Mouse (Mus musculus) monocyte, adult 5-6 weeks (primary cell): ENCODE measurements around the gene Olfr1189. TPM values are rescaled to one million over a fixed set of nuclear protein-coding genes. Genes with fewer than 3 reads are reported as not detected.
"Not testable (repeated sequence)": the region's sequence is repeated elsewhere in the genome, so short reads cannot be mapped to it uniquely, and the experiment has no call there.

Source experiments
- ATAC-seq: fragments of 153-309, 156-312 bp; replicated peaks from 2 replicates; pipeline ENCODE4 v1.8.0; 2017; ENCODE audit warnings: mild to moderate bottlenecking; ENCODE audit not compliant: low TSS enrichment, insufficient number of reproducible peaks, severe bottlenecking, poor library complexity, low FRiP score
- total RNA-seq: library from RNA; stranded (forward); fragments of 200-1000, 200-491, 200-594 nt; gene quantifications from 3 replicates; pipeline ENCODE4 v1.2.3, GENCODE M21; 2017

Gene Olfr1189
- total RNA-seq, result not detected in 3 replicates

DNA sequence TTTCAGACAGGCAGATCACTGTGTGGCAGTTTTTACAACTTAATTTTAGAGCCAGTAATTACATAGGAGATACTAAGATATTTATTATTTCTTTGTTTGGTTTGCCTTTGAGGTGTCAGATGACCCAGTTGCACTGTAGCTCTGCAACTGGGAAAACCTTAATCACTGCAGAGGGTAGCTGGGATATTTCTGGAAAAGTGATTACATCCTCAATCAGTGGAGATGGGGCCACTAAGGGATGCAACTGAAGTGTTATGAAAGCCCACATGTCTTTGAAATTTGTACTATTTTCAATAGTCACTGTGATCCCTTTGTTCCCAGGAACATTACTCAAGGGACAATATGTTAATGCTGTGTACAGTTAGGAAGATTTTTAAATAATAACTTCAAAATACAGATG is at the start of gene Olfr1189:
Gene Olfr1189 (plus strand): TSS at position 301 of the 400 bp plus-strand sequence.
- no peak for ATAC-seq

DNA sequence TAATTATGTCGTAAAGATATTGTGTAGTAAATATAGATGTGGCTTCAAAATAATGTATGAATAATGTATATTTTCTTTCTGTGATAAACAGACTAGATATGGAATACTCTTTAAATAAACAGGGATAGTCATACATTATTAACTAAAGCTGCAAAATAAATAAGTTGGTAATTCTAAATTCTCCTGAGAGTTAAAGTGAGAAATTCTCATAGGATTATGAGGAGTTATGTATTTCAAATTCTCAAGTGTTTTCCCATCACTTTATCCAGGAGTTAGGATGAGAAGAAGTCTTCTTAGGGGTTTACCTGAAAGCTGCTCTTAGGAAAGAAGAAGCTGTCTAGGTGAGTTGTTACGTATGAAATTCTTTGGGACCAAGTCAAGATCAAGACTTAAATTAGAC is 29.6 kb upstream of the Olfr1189 start, which contains the start of gene Olfr1188:
Gene Olfr1188 (plus strand): TSS at position 301 of the 400 bp plus-strand sequence.
- ATAC-seq, result no peak

DNA sequence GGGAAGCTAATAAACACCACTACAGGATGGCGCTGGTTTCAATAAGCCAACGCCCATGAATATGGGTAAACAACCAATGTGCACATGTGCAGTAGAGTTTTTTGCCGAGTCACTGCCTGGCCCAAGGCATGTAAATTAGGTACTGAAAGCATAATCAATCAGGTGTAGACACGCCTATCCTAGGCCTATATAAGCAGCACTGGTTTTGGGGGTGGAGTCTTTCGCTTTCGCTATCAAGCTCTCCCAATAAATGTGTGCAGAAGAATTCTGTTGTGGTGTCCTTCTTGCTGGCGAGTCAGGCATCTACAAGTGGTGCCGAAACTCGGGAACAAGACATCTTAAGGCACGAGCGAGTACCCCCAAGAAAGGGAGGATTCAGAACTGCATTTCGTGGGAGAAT is 13.6 kb upstream of the Olfr1189 start:
- not testable (repeated sequence) for ATAC-seq

DNA sequence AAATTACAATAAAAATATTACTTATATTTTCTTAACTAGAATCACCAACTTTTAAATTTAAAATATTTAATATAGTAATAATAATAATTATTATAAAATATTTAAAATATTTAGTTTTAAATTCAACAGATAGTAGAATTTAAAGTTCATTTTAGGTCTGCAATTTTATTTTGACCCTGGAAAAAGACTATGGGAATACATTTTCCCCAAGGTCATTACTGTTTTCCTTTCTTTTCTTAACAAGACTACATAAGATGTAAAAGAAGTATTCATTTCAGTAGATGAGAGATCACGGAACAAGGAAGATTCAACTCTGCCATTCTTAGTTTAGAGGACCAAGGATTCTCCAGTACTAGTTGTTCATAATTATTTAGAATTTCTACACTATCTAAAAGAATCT is 54.0 kb downstream of the Olfr1189 start, which contains the start of gene Olfr1191-ps1:
Gene Olfr1191-ps1 (plus strand): TSS at position 301 of the 400 bp plus-strand sequence.
- ATAC-seq, result not testable (repeated sequence)

Other genes with a start within 250 kb of the Olfr1189 start
- not detected in 3 replicates for gene Olfr1176, start 249.7 kb upstream of the Olfr1189 start, total RNA-seq
- gene Olfr1177-ps, start 240.0 kb upstream of the Olfr1189 start, total RNA-seq, result not detected in 3 replicates
- not detected in 3 replicates for gene Olfr1178, start 199.4 kb upstream of the Olfr1189 start, total RNA-seq
- not detected in 3 replicates for gene Olfr1179, start 180.0 kb upstream of the Olfr1189 start, total RNA-seq
- not detected in 3 replicates for gene Olfr1180, start 167.3 kb upstream of the Olfr1189 start, total RNA-seq
- gene Olfr1181, start 160.3 kb upstream of the Olfr1189 start, total RNA-seq, result not detected in 3 replicates
- gene Gm13757, start 137.3 kb upstream of the Olfr1189 start, total RNA-seq, result not detected in 3 replicates
- 0.19 TPM in 1 of 3 replicates, not detected in the others for gene Olfr1183, start 131.6 kb upstream of the Olfr1189 start, total RNA-seq
- not detected in 3 replicates for gene Olfr1184, start 102.9 kb upstream of the Olfr1189 start, total RNA-seq
- not detected in 3 replicates for gene Olfr1185-ps1, start 93.1 kb upstream of the Olfr1189 start, total RNA-seq
- not detected in 3 replicates for gene Olfr1186, start 67.9 kb upstream of the Olfr1189 start, total RNA-seq
- not detected in 3 replicates for gene Olfr1188, start 29.5 kb upstream of the Olfr1189 start, total RNA-seq
- gene Olfr1191-ps1, start 54.1 kb downstream of the Olfr1189 start, total RNA-seq, result not detected in 3 replicates
- not detected in 3 replicates for gene Olfr1192-ps1, start 62.1 kb downstream of the Olfr1189 start, total RNA-seq
- gene Olfr1193, start 89.2 kb downstream of the Olfr1189 start, total RNA-seq, result not detected in 3 replicates
- not detected in 3 replicates for gene Olfr1195, start 102.7 kb downstream of the Olfr1189 start, total RNA-seq
- gene Olfr1196, start 118.1 kb downstream of the Olfr1189 start, total RNA-seq, result not detected in 3 replicates
- gene Olfr1197, start 145.9 kb downstream of the Olfr1189 start, total RNA-seq, result not detected in 3 replicates
- gene Olfr1198, start 164.9 kb downstream of the Olfr1189 start, total RNA-seq, result not detected in 3 replicates
- not detected in 3 replicates for gene Olfr1199, start 174.0 kb downstream of the Olfr1189 start, total RNA-seq
- gene Olfr1200, start 184.0 kb downstream of the Olfr1189 start, total RNA-seq, result not detected in 3 replicates
- gene Olfr1201, start 206.6 kb downstream of the Olfr1189 start, total RNA-seq, result not detected in 3 replicates
- not detected in 3 replicates for gene Olfr1202, start 228.0 kb downstream of the Olfr1189 start, total RNA-seq
- gene Olfr1205, start 243.3 kb downstream of the Olfr1189 start, total RNA-seq, result not detected in 3 replicates